8 mouse cellular contexts compared by ENCODE assay signal in the genomic region with DNA sequence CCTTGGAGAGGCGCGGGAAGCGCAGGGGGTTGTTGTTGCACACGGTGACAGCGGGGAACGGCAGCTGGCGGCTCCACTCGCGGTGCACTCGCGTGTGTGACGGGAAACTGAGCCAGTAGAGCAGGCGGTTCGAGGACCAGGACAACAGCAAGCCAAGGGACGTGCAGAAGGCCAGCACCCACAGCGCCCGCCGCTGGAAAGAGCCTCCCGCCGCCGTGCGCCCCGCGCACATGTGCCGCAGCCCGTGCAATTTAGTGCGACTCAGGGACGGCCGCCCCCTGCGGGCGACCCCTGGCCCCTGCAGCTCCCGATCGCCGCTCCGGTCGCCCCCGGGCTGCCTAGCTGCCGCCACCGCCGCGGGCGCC.
DNase-seq lines count a peak whose midpoint lies in the region; ATAC-seq and TF ChIP-seq lines count a peak whose summit lies in the region.

No protein-coding gene starts in this region.

- WGBS in heart, embryonic 11.5 days (ENCODE audit: insufficient replicate concordance): 1% methylated on average over 41 of the region's 42 CpGs
- 2% methylated on average over 42 of the region's 42 CpGs for WGBS in liver, embryonic 15.5 days (ENCODE audit: insufficient replicate concordance)

- H3K9ac ChIP-seq in heart, embryonic 11.5 days (ENCODE audit: low read depth, low read length): peak overlapping the region; percentile 43; the same call in 1 of the 2 replicates
- H3K9ac ChIP-seq in liver, embryonic 15.5 days: no peak overlapping the region

- 0 out of 2 replicates have a peak, but pooled peaks have one; percentile 52 for ATAC-seq in heart, embryonic 11.5 days (replicated peaks; ENCODE audit: insufficient number of reproducible peaks, low FRiP score, low TSS enrichment)
- no peak for ATAC-seq in liver, embryonic 15.5 days (ENCODE audit: insufficient read depth)

- H3K4me1 ChIP-seq in heart, embryonic 11.5 days (ENCODE audit: control insufficient read depth, insufficient read depth, low read length): 0 out of 2 replicates have a peak, but pooled peaks cover 10% of the 10 kb centered on the region
- 0 out of 2 replicates have a peak, but pooled peaks cover 7% of the 10 kb centered on the region for H3K4me1 ChIP-seq in liver, embryonic 15.5 days (replicated peaks)

- no peaks in the 10 kb centered on the region for H3K36me3 ChIP-seq in heart, embryonic 11.5 days (ENCODE audit: control insufficient read depth, insufficient read depth, low read length)
- H3K36me3 ChIP-seq in liver, embryonic 15.5 days (replicated peaks): no peaks in the 10 kb centered on the region

- H3K27ac ChIP-seq in heart, embryonic 11.5 days (ENCODE audit: low read depth, low read length): no peak overlapping the region
- H3K27ac ChIP-seq in layer of hippocampus, adult 2 months: peak overlapping the region; percentile 95
- H3K27ac ChIP-seq in liver, embryonic 15.5 days (replicated peaks): no peak overlapping the region

- H3K4me2 ChIP-seq in heart, embryonic 11.5 days: peak overlapping the region; percentile 97
- peak overlapping the region; percentile 51 for H3K4me2 ChIP-seq in liver, embryonic 15.5 days

- H3K4me3 ChIP-seq in heart, embryonic 11.5 days (ENCODE audit: low read depth, low read length): peak overlapping the region; percentile 59
- H3K4me3 ChIP-seq in layer of hippocampus, adult 2 months: peak overlapping the region; percentile 77
- H3K4me3 ChIP-seq in liver, embryonic 15.5 days (replicated peaks): peak overlapping the region; percentile 21; the same call in 1 of the 2 replicates

- peak; percentile 21 for DNase-seq in urinary bladder, postnatal 25 days (ENCODE audit: low spot score)
- DNase-seq in urinary bladder, postnatal 36 days (ENCODE audit: low spot score in 2 of 2): no peak
- peak; percentile 69 for DNase-seq in embryo, embryonic 10 days (ENCODE audit: low spot score)
- DNase-seq in layer of hippocampus, adult 2 months (ENCODE audit: low spot score in 2 of 2): peak; percentile 41 to 63
- DNase-seq in right cerebral cortex, postnatal 4 days: peak; percentile 69
- no peak for DNase-seq in natural killer cell, adult 2 months (ENCODE audit: low spot score in 2 of 2)

- H3K9me3 ChIP-seq in heart, embryonic 11.5 days (replicated peaks; ENCODE audit: control insufficient read depth, low read length): no peaks in the 10 kb centered on the region
- H3K9me3 ChIP-seq in liver, embryonic 15.5 days (replicated peaks): no peaks in the 10 kb centered on the region

- peak; percentile 75 for TF ChIP-seq CTCF in layer of hippocampus, adult 2 months (conservative IDR thresholded peaks at IDR 0.05)

- H3K27me3 ChIP-seq in heart, embryonic 11.5 days (ENCODE audit: control insufficient read depth, insufficient read depth, low read length): peaks cover 60% of the 10 kb centered on the region
- H3K27me3 ChIP-seq in liver, embryonic 15.5 days: peaks cover 64% of the 10 kb centered on the region

Comparison
In these comparisons a context has a peak if more than half of its experiments do, and no peak if none do; other contexts are left out.
1. DNase-seq: peak in urinary bladder, postnatal 25 days (single experiment), embryo, embryonic 10 days (single experiment), layer of hippocampus, adult 2 months (2 of 2) and right cerebral cortex, postnatal 4 days (single experiment); none in urinary bladder, postnatal 36 days (0 of 2) and natural killer cell, adult 2 months (0 of 2).
2. H3K4me3 ChIP-seq: peak in every context shown above with its lines; median percentile 77 in layer of hippocampus, adult 2 months; 59 in heart, embryonic 11.5 days; 21 in liver, embryonic 15.5 days.